Mouse (Mus musculus): ENCODE data around the gene Tiparp. TPM values are rescaled to one million over a fixed set of nuclear protein-coding genes. Genes with fewer than 3 reads are reported as not detected.

The Tiparp gene
- total RNA-seq, 2 experiments from 2014 or later = 10.9 to 15.4 TPM

DNA sequence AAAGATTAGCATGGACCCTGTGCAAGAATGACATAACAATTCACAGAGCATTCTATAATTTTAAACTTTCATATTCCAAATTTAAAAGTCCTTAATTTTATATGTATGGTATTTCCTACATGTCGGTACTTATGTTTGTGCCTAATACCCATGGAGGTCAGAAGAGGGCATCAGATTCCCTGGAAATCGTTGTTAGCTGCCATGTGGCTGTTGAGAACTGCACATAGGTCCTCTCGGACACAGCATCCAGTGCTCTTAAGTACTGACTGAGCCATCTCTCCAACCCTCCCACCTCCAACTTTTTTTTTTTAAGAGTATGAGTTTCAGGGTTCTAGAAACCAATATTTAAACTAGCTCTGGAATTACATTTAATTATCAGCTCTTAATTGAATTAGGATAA, 2.5 kb upstream of the Tiparp start:
- intact Hi-C loops (cut with DNase I) = loop anchor here (5.0 kb wide), 4 partner anchors 68 to 402 kb away; no protein-coding TSS in a partner anchor
- no peak for DNase-seq (ENCODE audit: low spot score in 2 of 2)

DNA sequence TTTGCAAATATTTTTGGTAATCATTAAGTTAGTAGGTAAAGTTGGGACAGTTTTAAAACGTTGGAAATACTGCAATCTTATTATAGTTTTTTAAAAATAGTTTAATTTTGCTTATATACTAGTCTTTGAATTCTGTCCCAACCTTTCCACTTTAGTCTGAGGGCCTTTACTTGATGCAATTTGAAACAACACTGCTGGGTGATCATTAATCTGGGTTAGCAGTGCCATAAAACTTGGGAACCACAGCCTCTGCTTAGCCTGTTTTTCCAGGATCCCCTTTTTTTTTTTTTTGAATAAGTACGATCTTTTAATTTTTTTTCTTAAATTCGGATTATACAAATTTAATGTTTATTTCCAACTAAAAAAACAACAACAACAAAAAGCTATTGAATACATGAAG, 1.0 kb upstream of the Tiparp start:
- DNase-seq (ENCODE audit: low spot score in 2 of 2) = no peak

DNA sequence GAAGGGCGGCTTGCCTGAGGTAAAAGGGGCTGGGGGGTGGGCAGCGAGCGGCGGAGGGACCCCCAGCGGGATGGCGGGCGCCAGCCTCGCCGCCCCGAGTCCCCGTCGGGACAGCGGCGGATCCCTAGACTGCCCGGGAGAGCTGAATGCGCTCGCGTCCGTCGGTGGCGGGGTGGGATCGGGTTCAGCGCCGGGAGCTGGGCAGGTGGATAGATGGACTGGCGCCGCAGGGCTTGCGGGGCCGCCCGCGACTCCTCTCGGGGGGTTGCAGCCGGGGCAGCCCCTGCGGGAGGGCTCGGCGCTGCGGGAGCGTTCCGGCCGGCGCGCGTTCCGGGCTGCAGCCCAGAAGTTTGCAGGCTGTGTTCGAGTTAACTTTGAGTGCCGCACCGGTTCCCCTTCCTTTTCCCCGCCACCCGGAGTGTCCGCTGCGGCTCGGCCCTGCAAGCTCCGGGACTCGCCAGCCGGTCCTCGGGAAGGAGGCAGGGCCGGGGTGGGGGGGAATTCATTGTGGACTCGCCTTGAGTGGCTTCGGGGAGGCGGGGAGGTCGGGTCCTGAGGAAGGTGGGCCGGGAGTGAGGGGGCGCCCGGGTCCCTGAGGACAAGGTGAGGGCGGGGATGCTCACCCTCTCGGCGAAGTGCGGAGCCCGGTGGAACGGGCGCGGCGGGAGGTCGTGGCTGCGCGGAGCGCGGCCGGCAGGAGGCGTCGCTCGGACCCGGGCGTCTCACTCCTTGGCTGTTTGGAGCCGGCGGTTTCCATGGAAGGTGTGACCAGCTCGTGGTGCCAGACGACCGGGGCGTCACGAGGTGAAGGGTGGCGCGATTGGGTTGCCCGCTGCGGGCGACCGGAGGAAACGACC, 632 bp downstream of the Tiparp start:
- intact Hi-C loops (cut with DNase I) = loop anchor here (1.0 to 5.0 kb wide), 7 partner anchors 72 to 398 kb away; partner anchors contain the start of gene Ssr3
- peak; percentile 31 to 58 for DNase-seq (ENCODE audit: low spot score in 2 of 2)

More for the DNA sequence above, 1.0 kb upstream of the Tiparp start:
- intact Hi-C loops (cut with DNase I) = loop anchor here (5.0 kb wide), 4 partner anchors 70 to 400 kb away; no protein-coding TSS in a partner anchor

DNA sequence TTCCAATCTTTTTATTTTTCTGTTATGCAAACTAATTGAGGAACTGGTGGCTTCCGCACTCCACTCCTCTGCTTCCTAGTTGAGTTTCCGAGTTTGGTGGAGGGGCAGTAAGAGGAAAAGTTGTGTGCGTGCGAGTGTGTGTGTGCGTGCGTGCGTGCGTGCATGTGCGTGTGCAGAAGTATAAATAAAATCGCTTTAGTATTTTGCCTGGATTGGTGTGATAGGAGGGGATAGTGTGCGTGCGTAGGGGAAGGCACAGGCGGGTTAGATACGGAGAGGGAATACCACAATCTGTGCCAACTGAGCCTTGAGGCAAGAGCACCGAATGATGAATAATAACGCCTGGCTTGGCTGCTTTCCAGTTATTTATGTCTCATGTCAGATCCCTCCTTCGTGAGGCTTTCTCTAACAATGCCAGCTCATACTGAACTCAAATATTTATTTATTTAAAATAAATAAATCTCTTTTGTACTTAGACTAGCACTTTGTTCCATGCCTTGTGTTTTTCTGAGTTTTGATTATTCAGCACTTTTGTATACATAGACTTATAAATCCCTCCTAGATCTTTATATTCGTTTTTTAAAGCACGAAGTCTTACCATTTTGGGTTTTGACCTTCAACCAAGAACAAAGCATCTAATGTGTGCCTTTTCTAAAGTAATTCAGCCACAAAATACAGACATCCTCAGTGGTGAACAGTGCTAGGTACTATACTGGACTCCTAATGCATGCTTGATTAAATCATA, 1.4 kb downstream of the Tiparp start:
- peak in 1 of 2 experiments; percentile 34 for DNase-seq (ENCODE audit: low spot score in 2 of 2)
- intact Hi-C loops (cut with DNase I) = loop anchor here (1.0 to 5.0 kb wide), 7 partner anchors 72 to 398 kb away; partner anchors contain the start of gene Ssr3

DNA sequence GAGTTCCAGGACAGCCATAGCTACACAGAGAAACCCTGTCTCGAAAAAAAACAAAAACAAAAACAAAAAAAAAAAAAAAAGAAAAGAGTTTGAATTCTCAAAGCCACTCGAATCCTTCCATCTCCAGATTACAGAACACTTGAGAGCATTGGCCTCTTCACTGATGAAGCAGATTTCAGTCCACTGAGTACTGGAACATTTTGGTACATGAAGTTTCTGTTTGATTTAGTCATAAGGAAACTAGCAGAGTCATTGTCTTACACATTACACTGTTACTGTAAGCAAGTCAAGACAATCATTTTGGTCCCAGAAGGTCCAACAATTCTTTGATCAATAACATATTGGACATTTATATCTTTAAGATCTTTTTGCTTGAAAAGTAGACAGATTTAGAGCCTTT, 4.8 kb downstream of the Tiparp start:
- DNase-seq (ENCODE audit: low spot score in 2 of 2) = no peak
- intact Hi-C loops (cut with DNase I) = no loop called here

DNA sequence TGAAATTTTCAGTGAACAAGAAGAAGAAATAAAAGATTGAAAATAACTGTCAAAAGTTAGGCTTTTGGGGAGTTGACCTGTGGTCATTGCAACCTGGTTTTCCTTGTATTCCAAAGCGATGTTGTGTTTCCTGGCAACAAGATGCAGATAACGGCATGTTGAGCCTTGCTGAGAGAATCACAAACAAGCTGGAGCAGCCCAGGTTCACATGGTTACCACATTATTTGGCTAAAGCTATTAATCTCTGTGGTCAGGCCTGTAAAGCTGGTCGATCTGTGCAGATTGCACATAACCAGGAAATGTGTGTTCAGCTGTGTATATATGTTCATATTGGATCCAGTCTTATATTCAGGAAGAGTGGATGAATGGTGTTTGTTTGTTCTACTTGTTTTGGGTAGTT, 5.4 kb downstream of the Tiparp start:
- intact Hi-C loops (cut with DNase I) = no loop called here
- no peak for DNase-seq (ENCODE audit: low spot score in 2 of 2)

DNA sequence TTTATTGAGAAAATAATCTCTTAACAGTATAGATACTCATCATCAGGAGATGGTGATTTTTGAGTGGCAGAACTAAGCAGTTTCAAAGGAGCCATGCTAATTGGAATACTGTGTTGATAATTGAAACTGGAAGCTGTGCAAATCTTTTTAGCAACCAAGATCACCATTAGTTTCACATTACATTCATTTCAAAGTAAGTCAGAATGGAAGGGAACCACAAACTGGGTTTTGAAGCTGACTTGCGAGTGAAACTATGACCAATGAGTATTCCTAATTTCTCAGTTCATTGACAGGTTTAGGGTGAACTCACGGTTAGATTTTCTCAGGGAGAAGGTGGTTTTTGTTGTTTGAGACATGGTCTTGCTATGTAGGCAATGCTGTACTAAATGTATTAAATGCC, 6.3 kb downstream of the Tiparp start:
- intact Hi-C loops (cut with DNase I) = no loop called here
- DNase-seq (ENCODE audit: low spot score in 2 of 2) = no peak

DNA sequence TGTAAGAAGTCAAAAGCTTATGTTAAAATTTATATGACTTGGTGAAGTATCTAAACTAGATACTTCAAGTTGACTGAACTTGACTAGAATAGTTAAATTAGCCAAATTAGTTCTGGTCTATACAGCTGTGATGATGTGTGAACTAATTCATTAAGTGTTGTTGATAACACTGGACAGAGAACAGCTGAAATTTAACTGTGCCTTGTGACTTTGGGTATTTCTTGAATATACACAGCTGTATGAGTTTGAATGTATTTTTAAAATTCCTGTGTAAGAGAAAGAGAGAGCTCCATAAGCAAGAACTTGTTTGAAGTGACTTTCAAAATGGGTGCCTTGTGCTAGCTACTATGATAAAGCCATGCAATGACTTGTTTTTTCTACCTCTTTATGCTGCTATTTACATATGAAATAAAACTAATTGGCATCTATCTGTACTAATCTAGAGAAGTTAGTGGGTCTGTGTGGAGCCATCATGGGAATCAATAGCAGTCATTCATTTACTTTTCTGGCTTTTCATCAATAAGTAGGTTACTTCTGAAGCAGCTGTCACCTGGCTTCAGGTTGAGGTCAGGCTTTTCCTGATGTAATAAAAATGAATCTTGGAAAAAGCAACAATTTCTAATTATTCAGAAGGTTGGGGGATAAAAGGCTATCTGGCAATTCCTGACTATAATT, 7.0 kb downstream of the Tiparp start:
- intact Hi-C loops (cut with DNase I) = no loop called here
- DNase-seq (ENCODE audit: low spot score in 2 of 2) = no peak

DNA sequence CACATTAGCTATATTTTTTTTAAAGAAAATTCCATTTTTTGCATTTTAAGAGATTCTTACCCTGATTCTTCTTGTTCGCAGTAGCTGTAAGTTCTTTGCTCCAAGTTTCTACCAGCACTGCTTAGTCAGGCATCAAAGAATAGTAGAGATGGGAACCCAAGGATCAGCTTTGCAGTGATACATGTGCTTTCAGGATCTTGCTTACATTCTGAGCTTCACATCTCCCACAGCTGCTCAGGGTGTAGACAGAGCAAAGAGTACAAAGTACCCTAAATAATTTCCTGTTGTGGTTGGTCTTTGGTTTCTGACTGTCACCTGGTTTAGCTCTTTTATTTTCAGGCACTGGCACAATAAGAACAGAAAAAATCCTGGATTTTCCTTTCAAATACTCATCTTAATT, 9.1 kb downstream of the Tiparp start:
- DNase-seq (ENCODE audit: low spot score in 2 of 2) = no peak
- intact Hi-C loops (cut with DNase I) = no loop called here

DNA sequence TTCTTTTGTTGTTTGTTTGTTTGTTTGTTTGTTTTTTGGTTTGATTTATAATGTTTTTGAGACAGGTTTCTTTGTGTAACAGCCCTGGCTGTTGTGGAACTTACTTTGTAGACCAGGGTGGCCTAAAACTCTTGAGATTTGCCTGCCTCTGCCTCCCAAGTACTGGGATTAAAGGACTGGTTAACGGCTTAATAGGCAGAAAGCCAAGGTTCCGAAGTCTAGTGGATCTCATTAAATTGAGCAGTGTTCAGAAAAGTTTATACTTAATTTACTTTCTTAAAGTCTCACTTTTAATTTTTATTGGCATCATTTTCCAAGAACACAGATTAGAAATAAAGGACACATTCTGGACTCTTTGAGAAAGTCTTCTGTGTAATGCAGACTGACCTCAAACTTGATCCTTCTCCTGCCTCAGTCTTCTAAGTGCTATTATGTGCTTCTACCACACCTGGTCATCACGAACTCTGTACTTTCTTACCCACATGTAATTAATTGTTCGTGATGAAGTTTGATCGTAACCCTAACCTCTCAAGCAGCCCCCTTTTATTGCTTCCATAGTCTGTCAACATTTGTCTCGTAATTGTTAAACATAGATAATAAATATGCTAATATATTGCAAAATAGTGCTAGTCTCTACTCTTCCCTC, 12.8 kb downstream of the Tiparp start:
- intact Hi-C loops (cut with DNase I) = no loop called here
- DNase-seq (ENCODE audit: low spot score in 2 of 2) = no peak

DNA sequence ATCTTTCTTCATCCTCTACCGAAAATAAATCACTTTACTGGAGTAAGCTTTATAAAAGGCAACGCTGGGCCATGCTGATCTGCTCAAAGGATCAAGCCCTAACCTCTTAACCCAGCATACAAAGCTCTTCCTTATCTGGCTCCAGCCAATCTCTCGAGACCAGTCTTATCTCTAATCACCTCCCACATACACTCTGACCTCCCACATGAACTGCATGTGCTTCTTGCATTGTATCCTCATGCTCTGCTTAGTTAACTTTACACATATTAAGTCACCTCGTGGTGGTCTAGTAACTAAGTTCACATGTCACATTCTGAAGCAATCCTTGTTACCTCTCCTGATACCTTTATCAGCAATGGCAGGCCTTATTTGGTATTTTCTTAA, 13.3 kb downstream of the Tiparp start:
- intact Hi-C loops (cut with DNase I) = no loop called here
- no peak for DNase-seq (ENCODE audit: low spot score in 2 of 2)

DNA sequence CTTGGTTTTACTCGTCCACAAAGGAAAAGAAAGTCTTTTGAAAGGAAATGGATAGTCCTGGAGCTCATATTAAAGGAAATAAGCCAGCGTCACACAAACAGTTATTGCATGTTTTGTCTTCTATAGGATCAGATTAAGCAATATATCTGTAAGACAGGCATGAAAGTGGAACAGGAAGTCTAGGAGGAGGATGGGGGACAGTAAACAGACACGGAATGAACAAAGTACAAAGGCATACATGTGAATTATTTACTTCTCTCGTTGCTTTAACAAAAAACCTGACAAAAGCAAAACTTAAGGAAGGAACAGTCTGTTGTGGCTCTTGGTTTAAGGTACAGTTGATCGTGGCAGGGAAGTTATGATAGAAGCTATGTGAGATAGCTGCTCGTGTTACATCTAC, 21.6 kb downstream of the Tiparp start:
- no peak for DNase-seq (ENCODE audit: low spot score in 2 of 2)
- intact Hi-C loops (cut with DNase I) = loop anchor here (10.0 kb wide), 1 partner anchor 115 kb away; the partner anchor contains the start of gene Lekr1

DNA sequence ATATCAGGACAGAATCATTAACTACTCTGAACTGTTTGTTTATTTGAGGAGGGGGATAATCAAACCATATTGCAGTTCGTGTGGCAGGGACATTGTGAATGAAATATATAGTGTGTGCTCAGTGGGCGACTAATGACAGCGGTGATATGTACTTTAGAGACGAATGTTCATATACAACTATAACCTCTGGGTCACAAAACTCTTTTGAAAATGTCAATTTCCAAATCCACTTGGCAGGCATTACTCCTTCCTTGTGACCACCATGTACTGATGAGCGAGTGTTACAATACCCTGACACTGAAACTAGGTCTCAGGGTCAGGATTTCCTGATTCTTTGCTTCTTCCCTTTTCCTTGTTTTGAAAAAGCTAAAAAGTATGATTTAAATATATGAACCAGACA, 22.9 kb downstream of the Tiparp start:
- intact Hi-C loops (cut with DNase I) = loop anchor here (10.0 kb wide), 1 partner anchor 114 kb away; the partner anchor contains the start of gene Lekr1
- no peak for DNase-seq (ENCODE audit: low spot score in 2 of 2)

DNA sequence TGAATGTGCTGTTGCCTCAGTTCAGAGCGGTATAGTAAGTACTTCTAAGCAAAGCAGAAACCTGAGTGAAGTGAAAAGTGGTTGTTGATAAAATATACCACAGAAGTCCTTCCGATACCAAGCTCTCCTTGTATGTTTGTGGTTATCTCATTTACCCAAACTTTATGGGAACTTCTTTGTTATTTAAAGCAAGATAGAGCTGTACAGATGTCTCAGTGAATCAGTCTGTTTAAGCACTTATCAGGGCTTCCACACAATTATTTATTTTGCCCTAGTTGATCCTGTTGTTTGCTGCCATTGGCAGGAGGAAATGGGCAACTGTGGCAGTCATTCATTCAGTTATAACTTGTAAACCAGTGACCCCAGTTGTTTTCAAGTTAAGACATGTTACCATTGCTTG, 26.4 kb downstream of the Tiparp start:
- intact Hi-C loops (cut with DNase I) = loop anchor here (10.0 kb wide), 1 partner anchor 110 kb away; the partner anchor contains the start of gene Lekr1
- DNase-seq (ENCODE audit: low spot score in 2 of 2) = no peak

DNA sequence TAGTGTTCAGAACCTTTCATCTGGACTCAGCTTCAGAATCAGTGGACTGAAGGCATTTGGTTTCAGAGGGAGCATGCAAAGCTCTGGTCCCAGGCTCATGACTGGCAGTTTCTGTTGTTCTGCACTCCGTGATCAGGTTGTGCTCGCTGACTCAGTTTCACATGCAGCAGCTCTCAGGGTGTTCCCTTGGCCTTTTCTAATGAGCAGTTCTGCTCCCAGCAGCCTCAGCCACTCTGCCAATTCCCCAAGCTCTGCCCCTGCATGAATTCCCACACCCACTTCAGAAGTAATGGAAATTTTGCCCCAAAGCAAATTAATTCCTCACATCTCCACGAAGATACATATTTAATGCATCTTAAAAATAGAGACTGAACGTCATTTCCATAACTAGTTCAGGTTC, 30.5 kb downstream of the Tiparp start:
- intact Hi-C loops (cut with DNase I) = loop anchor here (10.0 kb wide), 1 partner anchor 106 kb away; the partner anchor contains the start of gene Lekr1
- peak in 1 of 2 experiments; percentile 15 for DNase-seq (ENCODE audit: low spot score in 2 of 2)

DNA sequence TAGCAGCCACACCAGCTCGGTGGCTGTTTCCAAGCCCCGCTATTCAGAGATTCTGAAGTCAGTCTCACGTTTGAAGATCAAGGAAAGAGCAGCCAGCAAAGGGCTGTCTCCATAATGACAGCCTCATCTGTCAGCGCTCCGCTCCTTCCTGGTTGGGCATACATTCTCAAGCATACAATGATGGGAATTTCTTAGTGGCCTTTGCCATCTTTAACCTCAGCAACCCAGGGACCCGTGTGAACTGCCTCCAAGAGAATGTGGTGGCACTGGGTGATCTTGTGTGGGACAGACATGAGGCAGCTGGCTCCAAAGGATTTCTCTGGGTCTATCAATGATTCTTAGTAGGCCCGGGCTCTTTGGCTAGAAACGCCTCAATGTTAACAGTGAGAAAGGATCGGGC, 34.0 kb downstream of the Tiparp start:
- DNase-seq (ENCODE audit: low spot score in 2 of 2) = no peak
- intact Hi-C loops (cut with DNase I) = no loop called here

DNA sequence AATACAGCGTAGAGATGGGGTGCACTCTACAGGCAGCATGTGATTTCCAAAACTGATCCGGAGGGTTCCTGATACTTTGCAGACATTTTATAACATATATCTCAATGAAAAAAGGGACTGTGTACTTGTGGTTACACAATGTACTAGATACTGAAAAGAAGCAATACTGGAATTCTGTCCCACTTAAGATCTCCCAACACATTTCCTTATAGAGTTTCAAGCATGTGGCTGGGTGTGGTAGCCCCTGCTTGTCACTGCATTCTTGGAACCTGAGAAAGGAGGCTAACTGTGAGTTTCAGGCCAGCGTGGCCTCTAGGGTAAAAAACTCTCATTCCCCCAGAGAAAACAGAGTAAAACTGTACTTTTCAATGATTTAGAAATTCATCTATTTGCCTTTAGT, 34.5 kb downstream of the Tiparp start:
- intact Hi-C loops (cut with DNase I) = no loop called here
- no peak for DNase-seq (ENCODE audit: low spot score in 2 of 2)

DNA sequence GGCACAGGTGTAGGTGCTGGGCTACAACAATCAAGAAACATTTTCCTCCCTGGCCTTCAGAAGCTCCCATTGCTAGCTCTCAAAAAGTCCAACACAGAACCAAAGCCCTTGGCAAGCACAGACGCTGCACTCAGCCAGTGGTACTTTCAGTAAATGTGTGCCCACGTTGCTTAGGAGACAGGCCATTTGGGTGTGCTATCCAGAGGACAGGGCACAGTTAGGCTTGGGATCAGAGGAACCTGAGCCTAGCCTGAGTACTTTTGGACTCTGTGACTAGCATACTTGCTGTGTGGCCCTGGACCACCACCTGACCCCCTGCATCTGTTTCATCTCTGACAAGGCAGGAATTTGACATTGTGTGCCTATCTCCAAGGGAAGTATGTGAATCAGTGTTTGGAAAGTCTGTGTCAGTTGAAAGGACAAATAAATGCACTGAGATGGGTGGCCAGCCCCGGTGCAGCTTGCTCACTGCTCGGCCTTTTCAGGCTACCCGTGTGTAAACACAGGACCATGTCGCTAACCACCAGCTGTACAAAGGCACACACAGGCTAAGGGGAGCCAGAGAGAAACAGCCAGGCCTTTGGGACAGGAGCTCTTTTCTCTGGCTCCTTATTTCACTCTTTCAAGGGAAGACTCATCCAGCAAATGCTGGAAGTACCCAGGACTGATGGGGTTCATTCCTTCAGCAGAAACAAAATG, 35.9 kb downstream of the Tiparp start:
- intact Hi-C loops (cut with DNase I) = no loop called here
- peak in 1 of 2 experiments; percentile 18 for DNase-seq (ENCODE audit: low spot score in 2 of 2)
